Mouse (Mus musculus): ENCODE results near the gene Cnrip1. TPM values are rescaled to one million over a fixed set of nuclear protein-coding genes. Genes with fewer than 3 reads are reported as not detected.

Cnrip1 gene
- 10.1 TPM for polyA plus RNA-seq (2017; shearing (Covaris generic))

GRCm38 (mm10) chr11:17051545-17052475, at the start of gene Cnrip1, which contains the start of gene Plek:
TSS of gene Cnrip1 (plus strand) at chr11:17051586.
TSS of gene Plek (minus strand) at chr11:17052381.

Other genes starting within 250 kb of the Cnrip1 start
- gene Fbxo48, start 100.2 kb upstream of the Cnrip1 start, polyA plus RNA-seq (2017; shearing (Covaris generic)): 0.23 TPM
- gene Plek, start 795 bp downstream of the Cnrip1 start, polyA plus RNA-seq (2017; shearing (Covaris generic)): 90.0 TPM
- 74.8 TPM for gene Ppp3r1, start 107.7 kb downstream of the Cnrip1 start, polyA plus RNA-seq (2017; shearing (Covaris generic))
- gene Wdr92, start 130.5 kb downstream of the Cnrip1 start, polyA plus RNA-seq (2017; shearing (Covaris generic)): 13.6 TPM
- 42.3 TPM for gene Pno1, start 160.0 kb downstream of the Cnrip1 start, polyA plus RNA-seq (2017; shearing (Covaris generic))
- 31.5 TPM for gene C1d, start 206.0 kb downstream of the Cnrip1 start, polyA plus RNA-seq (2017; shearing (Covaris generic))